Mouse (Mus musculus) kidney, adult 2 months (tissue): Measurements from ENCODE around the gene Gipr.

ENCODE experiments used
- CTCF ChIP-seq: fragments of 200-500 bp; conservative IDR thresholded peaks from 2 replicates; pipeline ENCODE4 v1.5.1; 2011; ENCODE audit warnings: low read depth, mild to moderate bottlenecking, control low read depth, low read length, moderate library complexity, mixed read lengths; ENCODE audit not compliant: insufficient read depth, insufficient read length
- POLR2A ChIP-seq: fragments of 200-500 bp; IDR thresholded peaks from one replicate; pipeline ENCODE4 v1.6.1; 2011; ENCODE audit warnings: low read depth, low read length, control low read depth

DNA sequence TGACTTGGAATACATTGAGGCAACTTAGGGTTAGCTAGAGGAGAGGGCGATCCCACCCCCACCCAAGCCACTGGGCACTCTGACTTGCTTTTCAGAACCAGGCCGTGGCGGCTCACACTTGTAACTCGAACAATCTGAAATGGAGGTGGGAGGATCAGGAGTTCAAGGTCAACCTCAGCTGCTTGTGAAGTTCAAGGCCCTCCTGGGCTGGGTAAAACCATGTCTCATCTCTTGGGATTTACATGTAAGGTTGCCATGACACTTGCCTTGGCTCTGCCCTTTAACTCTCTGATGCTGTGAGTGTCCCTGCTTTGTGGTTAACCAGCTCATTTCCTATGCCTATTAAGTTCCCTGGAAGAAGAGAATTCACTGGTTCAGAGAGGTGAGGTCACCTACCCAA is 43.6 kb upstream of the Gipr start:
- TF ChIP-seq CTCF (no peak), POLR2A (no peak)
